Mouse (Mus musculus): ENCODE data around the gene Fbxw4. TPM values are rescaled to one million over a fixed set of nuclear protein-coding genes. Genes with fewer than 3 reads are reported as not detected.

The Fbxw4 gene
- polyA plus RNA-seq, 1 experiment from 2014 or later, result 3.5 TPM

- ATAC-seq (replicated peaks; ENCODE audit: insufficient number of reproducible peaks, low FRiP score, low TSS enrichment, low read depth), result no peak
- H3K36me3 ChIP-seq (replicated peaks; ENCODE audit: control insufficient read depth, insufficient read depth, low read depth, low read length), result no peaks in the 10 kb centered on the region
- H3K4me1 ChIP-seq (ENCODE audit: control insufficient read depth, insufficient read depth, low read length), result no peaks in the 10 kb centered on the region
- 56% methylated on average over 1 of the region's 1 CpGs for WGBS
- peak; percentile 68 for DNase-seq (ENCODE audit: low spot score)
- no peak overlapping the region for H3K27ac ChIP-seq (replicated peaks; ENCODE audit: low read depth, low read length)
- no peak overlapping the region for H3K9ac ChIP-seq (replicated peaks; ENCODE audit: low read length)
- H3K4me3 ChIP-seq (ENCODE audit: low read depth, low read length), result no peak overlapping the region
- H3K27me3 ChIP-seq (ENCODE audit: control insufficient read depth, insufficient read depth, low read length), result peaks cover 11% of the 10 kb centered on the region
- no peak overlapping the region for H3K4me2 ChIP-seq (ENCODE audit: low read depth, low read length)
- no peaks in the 10 kb centered on the region for H3K9me3 ChIP-seq (replicated peaks; ENCODE audit: control insufficient read depth, low read length)
Measured at GRCm38 (mm10) chr19:45537505-45537904, 122.6 kb downstream of the Fbxw4 start.

- Histone ChIP-seq H3K27me3 (ENCODE audit: control insufficient read depth, insufficient read depth, low read length) (no peaks in the 10 kb centered on the region; the same call in 1 of the 2 replicates), H3K4me2 (ENCODE audit: low read depth, low read length) (no peak overlapping the region; the same call in 1 of the 2 replicates), H3K4me3 (ENCODE audit: low read depth, low read length) (no peak overlapping the region), H3K4me1 (ENCODE audit: control insufficient read depth, insufficient read depth, low read length) (no peaks in the 10 kb centered on the region), H3K9me3 (replicated peaks; ENCODE audit: control insufficient read depth, low read length) (no peaks in the 10 kb centered on the region), H3K36me3 (replicated peaks; ENCODE audit: control insufficient read depth, insufficient read depth, low read depth, low read length) (no peaks in the 10 kb centered on the region), H3K27ac (replicated peaks; ENCODE audit: low read depth, low read length) (no peak overlapping the region), H3K9ac (replicated peaks; ENCODE audit: low read length) (no peak overlapping the region)
- 56% methylated on average over 6 of the region's 6 CpGs for WGBS
- ATAC-seq (replicated peaks; ENCODE audit: insufficient number of reproducible peaks, low FRiP score, low TSS enrichment, low read depth), result no peak
- no peak for DNase-seq (ENCODE audit: low spot score)
Measured at GRCm38 (mm10) chr19:45535929-45536328, 124.2 kb downstream of the Fbxw4 start.

- Histone ChIP-seq H3K36me3 (replicated peaks; ENCODE audit: control insufficient read depth, insufficient read depth, low read depth, low read length) (no peaks in the 10 kb centered on the region), H3K4me1 (ENCODE audit: control insufficient read depth, insufficient read depth, low read length) (no peaks in the 10 kb centered on the region), H3K27me3 (ENCODE audit: control insufficient read depth, insufficient read depth, low read length) (no peaks in the 10 kb centered on the region), H3K9ac (replicated peaks; ENCODE audit: low read length) (no peak overlapping the region), H3K4me3 (ENCODE audit: low read depth, low read length) (no peak overlapping the region), H3K9me3 (replicated peaks; ENCODE audit: control insufficient read depth, low read length) (no peaks in the 10 kb centered on the region), H3K27ac (replicated peaks; ENCODE audit: low read depth, low read length) (no peak overlapping the region), H3K4me2 (ENCODE audit: low read depth, low read length) (no peak overlapping the region)
- ATAC-seq (replicated peaks; ENCODE audit: insufficient number of reproducible peaks, low FRiP score, low TSS enrichment, low read depth) (no peak), DNase-seq (ENCODE audit: low spot score) (no peak)
- 82% methylated on average over 8 of the region's 8 CpGs for WGBS
Measured at GRCm38 (mm10) chr19:45535214-45535735, 124.8 kb downstream of the Fbxw4 start.

DNA sequence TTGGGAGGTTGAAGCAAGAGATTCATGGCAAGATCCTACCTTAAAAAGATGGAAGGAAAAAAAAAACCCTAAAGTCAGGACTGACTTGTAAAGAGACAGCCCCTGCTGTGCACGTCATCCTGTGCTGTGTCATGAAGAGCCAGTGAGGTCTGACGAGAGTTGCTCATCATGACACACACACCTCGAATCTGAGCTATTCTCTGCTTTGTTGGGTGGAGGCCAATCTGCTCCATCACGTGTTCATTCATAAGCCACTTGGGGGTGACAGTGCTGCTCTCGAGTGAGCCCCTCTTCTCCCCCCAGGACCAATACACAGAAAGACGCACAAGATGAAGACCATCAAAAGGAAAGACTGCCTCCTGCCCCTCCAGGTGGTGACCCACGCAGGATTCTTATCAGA lies 126.5 kb downstream of the Fbxw4 start:
- no peak overlapping the region for H3K27ac ChIP-seq (replicated peaks; ENCODE audit: low read depth, low read length)
- DNase-seq (ENCODE audit: low spot score) (no peak), ATAC-seq (replicated peaks; ENCODE audit: insufficient number of reproducible peaks, low FRiP score, low TSS enrichment, low read depth) (no peak)
- H3K9me3 ChIP-seq (replicated peaks; ENCODE audit: control insufficient read depth, low read length), result no peaks in the 10 kb centered on the region
- no peaks in the 10 kb centered on the region for H3K36me3 ChIP-seq (replicated peaks; ENCODE audit: control insufficient read depth, insufficient read depth, low read depth, low read length)
- no peak overlapping the region for H3K4me2 ChIP-seq (ENCODE audit: low read depth, low read length)
- H3K27me3 ChIP-seq (ENCODE audit: control insufficient read depth, insufficient read depth, low read length), result no peaks in the 10 kb centered on the region
- no peak overlapping the region for H3K4me3 ChIP-seq (ENCODE audit: low read depth, low read length)
- H3K9ac ChIP-seq (replicated peaks; ENCODE audit: low read length), result no peak overlapping the region
- 82% methylated on average over 7 of the region's 7 CpGs for WGBS
- H3K4me1 ChIP-seq (ENCODE audit: control insufficient read depth, insufficient read depth, low read length), result no peaks in the 10 kb centered on the region

- no peaks in the 10 kb centered on the region for H3K9me3 ChIP-seq (replicated peaks; ENCODE audit: control insufficient read depth, low read length)
- WGBS, result 74% methylated on average over 6 of the region's 6 CpGs
- H3K4me2 ChIP-seq (ENCODE audit: low read depth, low read length), result no peak overlapping the region
- H3K4me3 ChIP-seq (ENCODE audit: low read depth, low read length), result no peak overlapping the region
- ATAC-seq (replicated peaks; ENCODE audit: insufficient number of reproducible peaks, low FRiP score, low TSS enrichment, low read depth) (no peak), DNase-seq (ENCODE audit: low spot score) (no peak)
- H3K9ac ChIP-seq (replicated peaks; ENCODE audit: low read length), result no peak overlapping the region
- no peaks in the 10 kb centered on the region for H3K27me3 ChIP-seq (ENCODE audit: control insufficient read depth, insufficient read depth, low read length)
- H3K36me3 ChIP-seq (replicated peaks; ENCODE audit: control insufficient read depth, insufficient read depth, low read depth, low read length), result peaks cover 5% of the 10 kb centered on the region; the same call in 1 of the 2 replicates
- H3K27ac ChIP-seq (replicated peaks; ENCODE audit: low read depth, low read length), result no peak overlapping the region
- H3K4me1 ChIP-seq (ENCODE audit: control insufficient read depth, insufficient read depth, low read length), result no peaks in the 10 kb centered on the region
Measured at GRCm38 (mm10) chr19:45531554-45531953, 128.6 kb downstream of the Fbxw4 start.

GRCm38 (mm10) chr19:45530200-45530995 lies 129.7 kb downstream of the Fbxw4 start:
- no peak for ATAC-seq (replicated peaks; ENCODE audit: insufficient number of reproducible peaks, low FRiP score, low TSS enrichment, low read depth)
- 81% methylated on average over 15 of the region's 15 CpGs for WGBS
- no peaks in the 10 kb centered on the region for H3K4me1 ChIP-seq (ENCODE audit: control insufficient read depth, insufficient read depth, low read length)
- no peaks in the 10 kb centered on the region for H3K27me3 ChIP-seq (ENCODE audit: control insufficient read depth, insufficient read depth, low read length)
- DNase-seq (ENCODE audit: low spot score), result no peak
- no peak overlapping the region for H3K4me3 ChIP-seq (ENCODE audit: low read depth, low read length)
- peaks cover 5% of the 10 kb centered on the region; the same call in 1 of the 2 replicates for H3K36me3 ChIP-seq (replicated peaks; ENCODE audit: control insufficient read depth, insufficient read depth, low read depth, low read length)
- no peak overlapping the region for H3K27ac ChIP-seq (replicated peaks; ENCODE audit: low read depth, low read length)
- no peak overlapping the region for H3K4me2 ChIP-seq (ENCODE audit: low read depth, low read length)
- H3K9me3 ChIP-seq (replicated peaks; ENCODE audit: control insufficient read depth, low read length), result no peaks in the 10 kb centered on the region
- H3K9ac ChIP-seq (replicated peaks; ENCODE audit: low read length), result no peak overlapping the region

GRCm38 (mm10) chr19:45529294-45529693 lies 130.8 kb downstream of the Fbxw4 start:
- no peak overlapping the region for H3K27ac ChIP-seq (replicated peaks; ENCODE audit: low read depth, low read length)
- WGBS, result 90% methylated on average over 5 of the region's 5 CpGs
- H3K27me3 ChIP-seq (ENCODE audit: control insufficient read depth, insufficient read depth, low read length), result no peaks in the 10 kb centered on the region
- H3K36me3 ChIP-seq (replicated peaks; ENCODE audit: control insufficient read depth, insufficient read depth, low read depth, low read length), result peaks cover 5% of the 10 kb centered on the region; the same call in 1 of the 2 replicates
- H3K4me2 ChIP-seq (ENCODE audit: low read depth, low read length), result no peak overlapping the region
- no peak overlapping the region for H3K9ac ChIP-seq (replicated peaks; ENCODE audit: low read length)
- no peak for DNase-seq (ENCODE audit: low spot score)
- H3K4me3 ChIP-seq (ENCODE audit: low read depth, low read length), result no peak overlapping the region
- no peaks in the 10 kb centered on the region for H3K4me1 ChIP-seq (ENCODE audit: control insufficient read depth, insufficient read depth, low read length)
- H3K9me3 ChIP-seq (replicated peaks; ENCODE audit: control insufficient read depth, low read length), result no peaks in the 10 kb centered on the region
- ATAC-seq (replicated peaks; ENCODE audit: insufficient number of reproducible peaks, low FRiP score, low TSS enrichment, low read depth), result no peak

Data from embryonic facial prominence, embryonic 11.5 days (tissue).